Mouse (Mus musculus) cerebellum, adult 9-11 months (tissue): Measurements from ENCODE around the gene Pml.
"Not testable (repeated sequence)": the region's sequence is repeated elsewhere in the genome, so short reads cannot be mapped to it uniquely, and the experiment has no call there.

ENCODE experiments used
- DNase-seq: peaks from one replicate; pipeline ENCODE4 v3.0.0; 2022

Gene Pml

DNA sequence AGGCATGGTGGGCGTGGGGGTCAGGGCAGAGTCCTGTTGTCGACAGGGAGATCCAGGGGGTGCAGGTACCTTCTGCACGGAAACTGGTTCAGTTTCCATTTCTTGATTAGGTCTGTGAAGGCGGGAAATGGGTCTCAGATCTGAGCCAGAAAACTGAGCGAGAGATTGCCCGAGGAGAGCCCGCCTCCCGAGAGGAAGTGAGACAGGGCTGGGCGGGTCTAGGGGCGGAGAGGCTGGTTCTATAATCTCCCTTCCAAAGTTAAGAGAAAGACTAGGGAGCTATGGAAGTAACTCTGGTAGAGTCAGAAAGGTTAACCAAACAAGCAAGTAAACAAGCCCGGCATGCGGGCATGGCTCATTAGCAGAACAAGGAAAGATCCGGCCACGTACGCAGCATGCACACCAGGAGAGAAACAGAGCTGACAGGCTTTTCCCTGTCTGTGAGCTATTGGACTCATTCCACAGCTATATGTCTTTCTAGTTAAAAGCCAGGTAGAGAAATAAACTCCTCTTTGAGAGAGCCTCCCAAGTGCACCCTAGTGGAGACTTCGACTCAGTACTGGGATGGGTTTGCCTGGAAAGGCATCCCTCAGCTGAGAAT is at the start of gene Pml:
Pml (minus strand) TSS at position 195 of the 601 bp plus-strand sequence.
- peak; percentile 66 for DNase-seq

DNA sequence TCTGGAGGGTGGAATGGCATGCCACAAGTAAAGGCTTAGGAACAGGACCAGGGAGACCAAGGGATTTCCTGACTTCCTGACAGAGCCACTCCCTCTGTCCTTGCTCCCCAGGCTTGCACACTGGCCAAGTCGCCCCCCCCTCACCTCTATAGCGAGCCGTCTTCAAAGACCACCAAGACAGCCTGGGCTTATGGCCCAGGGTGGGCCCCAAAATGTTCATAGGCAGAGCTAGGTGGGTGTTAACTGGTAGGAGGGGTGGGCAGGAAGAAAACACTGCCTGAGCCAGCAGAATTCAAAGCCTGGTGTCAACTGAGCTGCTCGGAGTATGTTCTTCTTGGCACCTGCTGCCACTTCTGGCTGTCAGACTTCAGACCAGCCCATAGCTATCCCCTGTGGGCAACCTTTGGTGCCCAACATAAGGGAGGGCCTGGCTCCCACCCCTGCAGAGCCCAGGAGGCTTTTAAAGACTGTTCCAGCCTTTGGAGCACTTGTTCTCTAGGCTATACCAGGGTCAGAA is 48.4 kb upstream of the Pml start:
- no peak for DNase-seq

DNA sequence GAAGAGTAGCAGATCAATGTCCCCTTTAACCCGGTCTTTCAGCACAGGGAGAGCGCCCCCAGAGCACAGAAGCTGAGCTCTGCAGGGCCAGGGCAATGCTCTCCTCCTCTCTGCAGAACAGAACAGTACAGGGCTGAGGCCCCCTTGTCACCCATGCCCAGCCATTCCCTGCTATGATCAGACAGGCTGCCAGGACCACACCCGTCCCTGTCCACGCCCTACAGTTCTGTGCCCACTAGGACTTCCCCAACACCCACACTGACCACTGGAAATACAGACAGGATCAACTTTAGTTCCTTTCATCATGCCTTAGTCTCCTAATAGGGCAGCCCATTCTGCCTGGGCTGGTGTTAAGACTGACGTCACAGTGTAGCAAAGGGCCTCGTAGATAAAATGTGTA is 47.5 kb upstream of the Pml start:
- no peak for DNase-seq

DNA sequence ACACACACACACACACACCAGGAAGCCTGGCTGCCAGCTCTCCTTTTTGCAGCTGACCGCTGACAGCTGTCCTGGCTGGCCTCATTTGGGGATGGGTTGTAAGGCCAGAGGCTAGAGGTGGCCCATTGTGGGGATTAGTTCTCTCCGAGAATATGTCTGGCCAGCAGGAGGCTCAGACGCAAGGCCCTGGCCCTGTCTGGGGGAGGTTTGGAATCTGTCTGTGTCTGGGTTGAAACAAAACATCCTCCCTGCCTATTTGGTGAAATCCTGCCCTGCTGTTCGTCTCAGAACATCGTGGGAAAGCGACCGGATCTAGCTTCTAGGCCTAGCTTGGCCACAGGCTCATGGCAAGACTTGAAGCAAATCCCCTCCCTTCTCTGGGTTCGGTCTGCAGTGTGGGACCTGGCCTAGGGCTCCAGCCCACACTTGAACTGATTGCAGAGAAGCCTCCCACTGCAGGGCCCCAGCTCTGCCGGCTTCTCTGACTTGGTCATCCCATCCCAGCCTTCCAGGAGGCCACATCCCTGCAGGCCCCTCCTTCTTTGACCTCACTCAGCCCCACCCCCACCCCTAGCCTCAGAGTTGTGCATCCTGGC is 46.3 kb upstream of the Pml start:
- no peak for DNase-seq

DNA sequence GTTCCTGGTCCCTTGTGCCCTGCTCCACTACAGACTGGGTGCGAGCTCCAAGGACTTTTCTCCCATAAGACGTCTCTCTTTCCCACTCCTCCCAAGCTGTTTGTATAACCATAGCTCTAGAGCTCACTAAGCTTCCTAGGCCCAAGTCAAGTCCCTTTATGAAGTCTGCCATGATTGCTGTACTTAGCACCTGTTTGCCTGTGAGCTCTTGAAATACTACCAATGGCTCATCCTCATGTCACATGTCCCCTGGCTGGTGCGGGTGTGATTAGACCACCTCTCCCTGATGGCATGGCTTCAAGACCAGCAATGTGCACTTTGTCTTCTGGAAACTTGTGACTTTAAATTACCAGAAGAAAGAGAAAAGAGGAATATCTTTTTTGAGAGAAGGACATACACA is 45.8 kb upstream of the Pml start:
- no peak for DNase-seq

DNA sequence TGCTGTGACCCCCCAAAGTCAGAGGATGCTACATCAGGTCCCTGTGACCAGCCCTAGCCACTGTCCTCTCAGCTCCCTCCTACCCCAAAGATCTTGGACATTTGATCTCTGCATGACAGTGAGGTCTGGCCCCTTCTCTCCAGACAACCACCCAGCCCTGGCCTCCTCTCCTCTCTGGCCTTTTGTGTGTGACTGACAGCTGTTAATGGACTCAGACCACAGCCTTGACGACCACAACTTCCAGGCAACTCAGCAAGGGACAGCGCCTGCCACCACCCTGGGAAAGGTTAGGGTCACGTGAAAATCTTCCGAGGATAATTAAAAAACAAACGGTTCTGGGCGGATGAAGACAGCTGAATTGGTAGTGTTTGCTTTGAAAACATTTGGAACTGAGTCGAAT is 44.9 kb upstream of the Pml start:
- DNase-seq = no peak

DNA sequence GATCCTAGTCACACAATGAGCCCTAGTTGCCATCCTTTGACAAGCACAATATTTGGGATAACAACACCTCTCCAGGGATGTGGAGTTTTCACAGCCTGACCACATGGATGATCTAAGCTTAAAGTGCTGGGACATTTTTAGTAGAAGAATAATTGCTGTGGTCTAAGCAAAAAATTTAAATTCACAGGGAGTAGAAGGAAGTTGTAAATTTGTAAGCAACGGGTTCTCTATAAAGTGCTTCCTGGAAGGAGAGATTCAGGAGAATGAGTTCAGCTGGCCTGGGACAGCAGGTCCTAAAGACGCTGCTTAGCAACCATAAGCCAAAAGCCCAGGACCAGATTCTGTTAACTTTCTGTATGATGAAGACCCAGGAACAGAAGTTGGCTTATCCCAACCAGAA is 40.3 kb upstream of the Pml start:
- DNase-seq = no peak

DNA sequence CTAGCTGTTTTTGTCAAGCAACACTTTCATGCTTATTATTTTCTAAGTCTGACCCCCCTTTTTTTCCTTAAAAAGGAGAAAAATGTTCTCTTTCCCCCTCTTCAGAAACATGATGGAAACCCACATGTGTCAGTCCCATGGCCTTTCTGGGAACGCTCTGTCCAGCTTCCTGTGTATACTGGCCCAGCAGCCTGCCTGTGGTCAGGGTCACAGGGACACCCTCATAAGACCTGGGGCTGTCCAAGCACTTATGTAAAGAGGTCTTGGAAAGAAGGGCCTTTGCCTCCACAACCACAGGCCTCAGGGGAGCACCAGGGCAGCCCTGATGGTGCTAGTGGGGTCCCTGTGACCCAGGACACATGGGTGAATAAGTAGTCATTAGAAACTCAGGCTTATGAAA is 39.5 kb upstream of the Pml start:
- no peak for DNase-seq

DNA sequence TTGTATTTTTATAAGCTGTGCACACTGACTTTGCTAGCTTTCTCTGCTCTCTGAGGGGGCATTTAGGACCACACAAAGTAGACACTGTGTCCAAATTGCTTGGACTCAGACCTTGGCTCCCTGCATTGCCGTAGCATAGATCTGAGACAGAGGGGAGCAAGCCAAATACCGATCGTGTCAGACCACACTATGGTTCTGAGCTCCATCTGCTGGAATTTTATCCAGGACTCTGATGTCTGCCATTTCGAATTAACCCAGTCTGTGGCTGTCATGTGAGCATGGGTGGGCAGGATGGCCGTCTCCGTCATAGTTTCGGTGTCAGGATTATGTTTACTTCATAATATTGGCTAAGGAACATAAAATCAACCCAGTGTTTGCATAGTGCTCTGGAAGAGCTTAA is 33.8 kb upstream of the Pml start:
- DNase-seq = no peak

DNA sequence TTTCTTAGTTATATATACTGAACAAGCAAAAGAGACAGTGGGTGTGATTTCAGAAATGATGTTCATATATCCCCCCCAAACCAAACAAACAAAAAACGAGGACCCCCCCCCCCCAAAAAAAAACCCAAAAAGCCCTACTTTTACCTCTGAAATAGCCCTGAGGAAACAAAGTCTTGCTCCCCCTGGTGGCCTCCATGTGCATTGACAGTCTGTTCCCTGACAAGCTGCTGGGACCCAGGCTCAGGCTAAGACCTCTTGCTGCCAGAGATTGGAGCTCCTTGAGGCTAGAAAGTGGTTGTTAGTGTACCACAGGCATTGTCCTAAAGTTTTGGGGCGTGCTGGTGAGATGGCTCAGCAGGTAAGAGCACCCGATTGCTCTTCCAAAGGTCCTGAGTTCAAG is 32.0 kb upstream of the Pml start:
- peak; percentile 20 for DNase-seq

DNA sequence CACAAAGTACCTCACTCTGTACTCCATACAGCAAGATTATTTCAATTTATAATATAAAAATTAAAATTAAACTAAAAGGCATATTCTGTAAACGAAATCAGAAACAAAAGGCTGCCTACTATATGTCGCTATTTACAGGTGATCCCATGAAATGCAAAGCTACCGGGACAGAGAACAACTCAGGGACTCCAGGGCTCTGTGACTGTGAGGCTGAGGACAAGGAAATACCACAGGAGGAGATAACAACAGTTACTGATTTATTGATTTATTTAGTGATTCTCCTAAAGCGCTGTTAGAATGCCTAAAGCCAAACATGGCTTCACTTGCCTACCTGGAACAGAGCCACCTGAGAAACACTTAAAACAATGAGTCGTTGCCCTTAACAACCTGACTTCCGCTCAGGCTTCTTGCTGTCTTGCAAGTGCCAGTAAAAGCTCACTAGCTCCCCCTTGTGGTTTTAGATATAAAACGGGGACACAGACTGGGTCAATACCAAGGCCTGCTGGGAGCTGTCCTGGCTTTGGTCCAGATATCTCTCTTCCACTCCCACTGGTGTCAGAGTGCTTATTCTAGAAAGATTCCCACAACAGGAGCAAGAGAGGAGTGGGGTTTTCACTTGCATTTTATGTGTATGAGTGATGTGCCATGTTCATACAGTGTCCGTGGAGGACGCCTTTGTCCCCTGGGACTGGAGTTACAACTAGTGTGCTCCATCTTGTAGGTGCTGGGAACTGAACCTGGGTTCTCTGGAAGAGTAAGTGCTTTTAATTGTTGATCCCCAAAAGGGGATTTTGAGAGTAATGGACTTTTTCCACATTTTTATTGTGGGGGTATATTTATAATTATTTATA is 30.9 kb upstream of the Pml start:
- DNase-seq = peak; percentile 75

DNA sequence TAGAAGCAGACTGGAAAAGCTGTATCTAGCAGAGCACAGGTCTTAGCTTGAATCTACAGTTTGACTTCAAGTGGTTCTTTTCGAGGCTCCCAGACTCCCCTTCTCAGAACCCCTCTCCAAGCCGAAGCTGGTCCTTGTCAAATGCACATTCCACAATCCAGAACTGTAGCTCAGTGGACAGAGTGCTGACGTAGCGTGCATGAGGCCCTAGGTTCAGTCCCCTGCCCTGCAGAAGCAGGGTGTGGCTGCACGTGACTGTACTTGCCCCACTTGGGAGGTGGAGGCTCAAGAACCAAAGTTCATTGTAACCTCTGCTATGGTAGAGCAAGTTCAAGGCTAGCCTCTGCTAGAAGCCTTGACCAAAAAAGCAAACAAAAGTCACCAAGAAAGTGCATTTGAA is 30.2 kb upstream of the Pml start:
- DNase-seq = no peak

DNA sequence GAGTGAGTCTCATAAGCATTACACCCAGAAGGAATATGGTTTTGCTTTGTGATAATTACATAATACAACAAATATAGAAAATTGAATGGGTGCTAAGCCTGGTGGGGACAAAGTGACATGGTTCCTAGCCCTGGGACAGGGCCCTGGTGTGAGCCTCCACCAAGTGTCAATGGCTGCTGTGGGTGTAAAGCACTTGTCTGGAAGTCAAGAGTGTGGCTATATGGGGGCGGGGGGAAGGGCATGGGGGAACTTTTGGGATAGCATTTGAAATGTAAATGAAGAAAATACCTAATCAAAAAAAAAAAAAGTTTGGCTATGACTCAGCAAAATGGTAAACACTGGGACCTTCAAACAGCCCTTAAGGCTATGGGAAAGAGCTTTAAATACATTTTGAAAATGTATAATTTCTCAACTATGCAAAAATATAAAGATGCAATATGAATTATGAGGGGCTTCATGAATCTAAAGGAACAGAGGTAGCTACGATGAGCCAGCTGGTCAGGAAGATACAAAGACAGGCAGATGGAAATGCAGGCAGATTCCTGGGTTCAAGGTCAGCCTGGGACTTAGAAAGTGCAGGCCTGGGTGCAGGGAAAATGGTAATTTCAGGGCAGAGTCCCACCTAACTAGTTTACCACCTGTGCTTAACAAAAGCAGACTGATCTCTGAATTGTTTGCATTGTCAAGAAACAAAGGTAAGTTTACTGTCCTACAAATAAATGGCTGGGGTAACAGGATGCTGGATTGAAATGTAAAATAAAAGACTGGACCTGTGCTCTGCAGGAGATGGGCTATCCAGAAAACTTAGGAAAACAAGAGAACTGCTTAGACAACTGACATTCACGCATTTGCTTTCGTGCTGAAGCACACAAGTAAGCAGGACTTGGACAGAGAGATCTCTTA is 29.5 kb upstream of the Pml start:
- no peak for DNase-seq

DNA sequence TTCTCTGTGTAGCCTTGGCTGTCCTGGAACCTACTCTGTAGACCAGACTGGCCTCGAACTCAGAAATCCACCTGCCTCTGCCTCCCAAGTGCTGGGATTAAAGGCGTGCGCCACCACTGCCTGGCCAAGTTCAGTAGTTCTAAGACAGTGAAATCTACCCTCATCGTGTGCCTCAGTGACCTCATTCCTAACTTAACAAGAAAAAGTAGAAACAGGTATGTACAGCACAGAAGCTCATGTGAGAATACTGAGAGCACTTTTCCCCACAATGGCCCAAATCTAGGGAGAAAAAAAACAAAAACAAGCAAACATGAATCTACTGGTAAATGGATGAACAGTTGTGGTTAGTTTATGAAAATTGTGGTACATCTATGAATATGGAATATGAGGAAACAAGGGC is 28.7 kb upstream of the Pml start:
- DNase-seq = no peak

DNA sequence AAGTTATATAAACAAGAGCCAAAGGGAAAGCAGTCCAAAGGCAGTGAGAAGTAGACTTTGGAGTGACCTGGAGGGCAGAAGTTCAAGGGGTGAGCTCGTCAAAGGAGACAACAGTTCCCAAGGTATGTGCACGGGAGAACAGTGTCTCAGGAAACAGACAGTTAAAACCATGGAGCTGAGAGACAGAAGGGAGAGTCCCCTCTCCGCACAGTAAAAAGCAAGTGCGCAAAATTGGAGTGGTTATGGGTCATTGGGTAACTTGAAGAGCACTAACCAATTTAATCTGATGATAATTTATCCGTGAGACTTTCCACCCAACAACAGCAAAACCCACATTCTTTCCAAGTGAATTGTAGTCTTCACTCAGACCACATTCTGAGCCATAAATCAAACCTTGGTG is 26.8 kb upstream of the Pml start:
- no peak for DNase-seq

DNA sequence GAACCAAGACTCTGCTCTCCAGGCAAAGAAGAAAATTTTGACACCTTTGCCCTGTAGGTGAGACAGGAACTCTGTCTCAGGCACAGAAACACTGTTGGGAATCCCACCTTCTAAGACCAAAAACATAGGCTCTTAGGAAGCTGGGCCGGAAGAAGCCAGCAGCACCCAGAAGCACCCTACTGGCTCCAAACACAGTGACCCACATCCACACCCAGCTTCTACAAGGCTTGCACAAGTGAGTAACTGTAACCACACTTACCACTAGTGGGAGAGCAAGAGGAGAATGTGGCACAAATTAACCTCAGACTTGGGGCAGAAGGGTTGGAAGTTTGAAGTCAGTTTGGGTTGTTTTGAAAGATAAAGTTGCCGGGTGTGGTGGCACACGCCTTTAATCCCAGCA is 26.2 kb upstream of the Pml start:
- DNase-seq = no peak

DNA sequence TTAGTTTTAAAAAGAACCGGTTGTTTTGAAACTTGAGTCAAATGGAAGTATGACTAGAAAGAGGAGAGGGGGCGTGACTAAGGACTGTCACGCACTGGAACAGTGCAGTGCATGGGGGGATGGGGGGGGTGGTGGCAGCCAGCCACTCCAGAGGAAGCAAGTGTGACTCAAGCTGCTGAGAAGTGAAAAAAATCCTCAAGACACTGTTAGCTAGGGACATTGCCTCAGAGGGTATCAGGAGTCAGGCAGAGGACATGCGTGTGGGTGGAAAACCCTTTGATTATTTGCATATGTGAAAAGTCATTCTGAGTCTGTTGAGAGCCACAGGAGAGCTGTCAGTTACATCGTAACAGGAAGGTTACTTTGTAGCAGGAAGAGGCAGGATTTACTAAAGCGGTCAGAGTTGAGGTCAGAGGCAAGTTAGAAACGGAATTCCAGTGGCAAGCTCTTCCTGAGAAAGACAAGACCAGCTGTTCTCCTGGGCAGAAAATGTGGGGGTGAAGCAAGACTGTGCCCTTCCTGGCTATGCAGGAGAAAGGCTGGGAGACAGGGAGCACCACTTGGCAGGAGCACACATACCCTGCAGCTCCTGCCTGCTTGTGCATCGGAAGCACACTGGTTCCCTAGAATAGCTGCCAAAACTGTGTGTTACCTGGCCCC is 25.7 kb upstream of the Pml start:
- peak; percentile 42 for DNase-seq

DNA sequence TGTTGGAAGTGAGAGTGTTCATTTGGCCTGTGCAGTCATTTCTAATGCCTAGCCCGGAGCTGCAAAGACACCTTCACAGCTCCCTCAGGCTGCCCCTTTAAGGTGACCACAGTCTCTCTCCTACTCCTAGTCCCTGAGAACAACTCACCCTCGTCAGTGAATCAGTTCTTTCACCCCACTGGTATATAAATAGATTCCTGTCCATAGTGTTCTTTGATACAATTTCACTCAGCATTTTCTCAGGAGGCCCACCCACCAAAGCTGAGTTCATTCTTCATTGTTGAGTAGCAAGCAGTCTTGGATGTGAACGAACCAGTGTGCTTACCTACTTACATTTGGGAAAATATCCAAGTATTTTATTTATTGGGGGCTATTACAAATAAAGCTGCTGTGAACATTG is 25.0 kb upstream of the Pml start:
- DNase-seq = no peak

DNA sequence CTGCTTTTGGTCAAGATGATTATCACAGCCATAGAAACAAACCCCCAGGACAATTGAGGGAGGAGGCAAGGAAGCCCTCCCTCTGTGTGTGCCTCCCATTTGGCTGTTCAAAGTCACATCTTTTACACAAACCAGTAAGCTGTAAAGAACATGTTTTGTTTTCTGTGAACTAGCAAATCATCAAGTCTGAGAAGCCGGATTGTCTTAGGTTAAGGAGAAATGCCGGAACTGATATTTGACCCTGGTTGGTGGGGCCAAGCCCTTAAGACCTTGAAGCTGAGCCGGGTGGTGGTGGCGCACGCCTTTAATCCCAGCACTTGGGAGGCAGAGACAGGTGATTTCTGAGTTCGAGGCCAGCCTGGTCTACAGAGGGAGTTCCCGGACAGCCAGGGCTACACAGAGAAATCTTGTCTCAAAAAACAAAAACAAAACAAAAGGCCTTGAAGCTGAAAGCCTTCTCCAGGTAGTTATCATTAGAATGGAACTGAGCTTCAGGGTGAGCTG is 24.6 kb upstream of the Pml start:
- no peak for DNase-seq

DNA sequence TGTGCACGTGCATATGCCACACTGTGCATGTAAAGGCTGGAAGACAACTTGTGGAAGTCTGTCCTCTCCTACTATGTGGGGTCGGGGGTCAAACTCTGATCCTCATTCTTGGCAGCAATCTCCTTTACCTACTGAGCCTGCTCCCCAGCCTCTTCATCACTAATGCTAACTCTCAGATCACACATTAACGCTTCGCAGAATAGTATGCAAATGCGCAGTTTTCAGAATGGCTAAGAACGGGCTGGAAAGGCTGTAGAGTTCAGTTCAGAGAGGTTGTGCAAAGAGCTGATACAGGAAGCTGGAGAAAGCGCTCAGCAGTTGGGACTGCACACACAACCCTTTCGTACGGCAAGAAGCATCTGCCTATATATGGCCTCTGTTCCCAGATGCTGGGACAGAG is 23.3 kb upstream of the Pml start:
- DNase-seq = no peak

DNA sequence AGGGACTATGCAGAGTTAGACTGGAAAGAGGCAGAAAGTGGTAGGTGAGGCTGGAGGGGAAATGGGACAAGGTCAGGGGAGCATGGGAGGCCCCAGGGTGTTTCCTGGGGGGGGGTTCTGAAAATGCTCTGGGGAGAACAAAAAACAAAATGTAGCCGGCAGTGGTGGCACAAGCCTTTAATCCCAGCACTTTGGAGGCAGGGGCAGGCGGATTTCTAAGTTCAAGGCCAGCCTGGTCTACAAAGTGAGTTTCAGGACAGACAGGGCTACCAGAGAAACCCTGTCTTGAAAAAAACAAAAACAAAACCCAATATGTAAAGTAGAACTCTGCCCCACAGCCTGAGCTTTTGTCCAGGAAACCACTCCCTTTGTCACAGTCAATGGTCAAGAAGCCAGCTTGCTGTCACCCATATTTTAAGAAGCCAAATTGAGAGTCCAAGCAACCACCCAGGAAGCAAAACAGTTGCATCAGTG is 22.5 kb upstream of the Pml start:
- DNase-seq = no peak

DNA sequence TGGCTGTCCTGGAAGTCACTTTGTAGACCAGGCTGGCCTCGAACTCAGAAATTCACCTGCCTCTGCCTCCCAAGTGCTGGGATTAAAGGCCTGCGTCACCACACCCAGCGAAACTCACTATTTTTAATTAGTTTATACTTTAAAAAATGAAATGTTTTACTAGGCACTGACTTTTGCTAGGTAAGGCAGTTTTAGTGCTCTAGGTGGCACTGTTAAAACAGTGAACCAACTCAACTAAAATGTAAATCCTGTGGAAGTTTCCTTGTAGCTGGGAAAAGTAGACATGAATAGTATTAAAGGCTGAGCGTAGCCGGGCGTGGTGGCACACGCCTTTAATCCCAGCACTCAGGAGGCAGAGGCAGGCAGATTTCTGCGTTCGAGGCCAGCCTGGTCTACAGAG is 22.0 kb upstream of the Pml start:
- DNase-seq = not testable (repeated sequence)
